Mouse (Mus musculus): ENCODE results near the gene Nop14. TPM values are rescaled to one million over a fixed set of nuclear protein-coding genes. Genes with fewer than 3 reads are reported as not detected.
"Not testable (repeated sequence)": the region's sequence is repeated elsewhere in the genome, so short reads cannot be mapped to it uniquely, and the experiment has no call there.

Gene Nop14
- polyA plus RNA-seq, 1 experiment from 2014 or later: 17.6 TPM

GRCm38 (mm10) chr5:34592666-34593065 is 67.3 kb downstream of the Nop14 start:
- WGBS: 85% methylated on average over 6 of the region's 6 CpGs
- no peak for ATAC-seq (replicated peaks; ENCODE audit: extremely low read depth, insufficient read depth, low FRiP score)
- H3K27ac ChIP-seq (ENCODE audit: low read length): no peak overlapping the region

DNA sequence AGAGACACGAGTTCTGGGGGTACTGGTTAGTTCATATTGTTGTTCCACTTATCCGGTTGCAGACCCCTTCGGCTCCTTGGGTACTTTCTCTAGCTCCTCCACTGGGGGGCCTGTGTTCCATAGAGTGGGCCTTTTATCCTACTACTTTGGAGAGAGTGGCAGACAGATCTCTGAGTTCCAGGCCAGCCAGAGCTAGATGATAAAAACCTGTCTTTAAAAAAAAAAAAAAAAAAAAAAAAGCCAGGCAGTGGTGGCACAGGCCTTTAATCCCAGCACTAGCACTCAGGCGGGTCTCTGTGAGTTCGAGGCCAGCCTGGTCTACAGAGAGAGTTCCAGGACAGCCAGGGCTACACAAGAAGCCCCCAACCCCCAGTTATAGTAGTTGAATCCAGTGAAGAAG is 67.7 kb downstream of the Nop14 start:
- H3K9ac ChIP-seq (ENCODE audit: low read length); H3K9me3 ChIP-seq (replicated peaks; ENCODE audit: control insufficient read depth, low read length); H3K4me1 ChIP-seq (ENCODE audit: control insufficient read depth, insufficient read depth, low read length); ATAC-seq (replicated peaks; ENCODE audit: extremely low read depth, insufficient read depth, low FRiP score); H3K27ac ChIP-seq (ENCODE audit: low read length); H3K36me3 ChIP-seq (ENCODE audit: control insufficient read depth, insufficient read depth); H3K4me3 ChIP-seq (ENCODE audit: low read length); H3K4me2 ChIP-seq (ENCODE audit: low read depth, low read length); H3K27me3 ChIP-seq (ENCODE audit: control insufficient read depth, insufficient read depth, low read length): not testable (repeated sequence)
- WGBS: 95% methylated on average over 5 of the region's 5 CpGs

More at GRCm38 (mm10) chr5:34592666-34593065, 67.3 kb downstream of the Nop14 start:
- H3K9me3 ChIP-seq (replicated peaks; ENCODE audit: control insufficient read depth, low read length): no peaks in the 10 kb centered on the region
- H3K4me2 ChIP-seq (ENCODE audit: low read depth, low read length): no peak overlapping the region
- H3K4me1 ChIP-seq (ENCODE audit: control insufficient read depth, insufficient read depth, low read length): peaks cover 2% of the 10 kb centered on the region
- H3K4me3 ChIP-seq (ENCODE audit: low read length): no peak overlapping the region
- H3K27me3 ChIP-seq (ENCODE audit: control insufficient read depth, insufficient read depth, low read length): no peaks in the 10 kb centered on the region
- H3K36me3 ChIP-seq (ENCODE audit: control insufficient read depth, insufficient read depth): no peaks in the 10 kb centered on the region
- no peak overlapping the region for H3K9ac ChIP-seq (ENCODE audit: low read length)

GRCm38 (mm10) chr5:34591388-34592004 is 68.5 kb downstream of the Nop14 start:
- no peak for ATAC-seq (replicated peaks; ENCODE audit: extremely low read depth, insufficient read depth, low FRiP score)
- no peaks in the 10 kb centered on the region for H3K27me3 ChIP-seq (ENCODE audit: control insufficient read depth, insufficient read depth, low read length)
- no peak overlapping the region for H3K4me2 ChIP-seq (ENCODE audit: low read depth, low read length)
- H3K9ac ChIP-seq (ENCODE audit: low read length): no peak overlapping the region
- H3K36me3 ChIP-seq (ENCODE audit: control insufficient read depth, insufficient read depth): no peaks in the 10 kb centered on the region
- no peaks in the 10 kb centered on the region for H3K9me3 ChIP-seq (replicated peaks; ENCODE audit: control insufficient read depth, low read length)
- H3K27ac ChIP-seq (ENCODE audit: low read length): no peak overlapping the region
- 76% methylated on average over 5 of the region's 5 CpGs for WGBS
- no peak overlapping the region for H3K4me3 ChIP-seq (ENCODE audit: low read length)
- H3K4me1 ChIP-seq (ENCODE audit: control insufficient read depth, insufficient read depth, low read length): peaks cover 5% of the 10 kb centered on the region

DNA sequence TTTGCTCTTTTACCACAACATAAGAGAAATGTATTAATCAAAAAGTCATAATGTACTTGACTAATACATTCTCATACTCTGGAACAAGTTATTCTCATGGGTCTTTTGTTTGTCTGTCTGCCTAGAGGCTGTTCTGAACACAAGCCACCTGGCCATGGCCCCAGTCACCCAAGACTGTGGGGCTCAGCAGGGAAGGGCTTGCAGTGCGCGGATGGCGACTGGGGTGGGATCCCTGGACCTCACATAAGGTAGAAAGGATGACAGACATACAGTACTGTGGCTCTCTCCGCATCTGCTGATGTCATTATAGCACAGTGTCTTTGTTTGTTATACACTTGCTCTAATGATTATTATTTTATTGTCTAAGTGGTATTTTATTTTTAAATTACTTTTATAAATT is 69.2 kb downstream of the Nop14 start:
- no peaks in the 10 kb centered on the region for H3K36me3 ChIP-seq (ENCODE audit: control insufficient read depth, insufficient read depth)
- H3K4me1 ChIP-seq (ENCODE audit: control insufficient read depth, insufficient read depth, low read length): peaks cover 5% of the 10 kb centered on the region
- no peak overlapping the region for H3K4me2 ChIP-seq (ENCODE audit: low read depth, low read length)
- no peaks in the 10 kb centered on the region for H3K9me3 ChIP-seq (replicated peaks; ENCODE audit: control insufficient read depth, low read length)
- H3K9ac ChIP-seq (ENCODE audit: low read length): no peak overlapping the region
- 78% methylated on average over 4 of the region's 4 CpGs for WGBS
- ATAC-seq (replicated peaks; ENCODE audit: extremely low read depth, insufficient read depth, low FRiP score): no peak; the same call in 1 of the 2 replicates
- H3K27me3 ChIP-seq (ENCODE audit: control insufficient read depth, insufficient read depth, low read length): no peaks in the 10 kb centered on the region
- no peak overlapping the region for H3K4me3 ChIP-seq (ENCODE audit: low read length)
- H3K27ac ChIP-seq (ENCODE audit: low read length): no peak overlapping the region

DNA sequence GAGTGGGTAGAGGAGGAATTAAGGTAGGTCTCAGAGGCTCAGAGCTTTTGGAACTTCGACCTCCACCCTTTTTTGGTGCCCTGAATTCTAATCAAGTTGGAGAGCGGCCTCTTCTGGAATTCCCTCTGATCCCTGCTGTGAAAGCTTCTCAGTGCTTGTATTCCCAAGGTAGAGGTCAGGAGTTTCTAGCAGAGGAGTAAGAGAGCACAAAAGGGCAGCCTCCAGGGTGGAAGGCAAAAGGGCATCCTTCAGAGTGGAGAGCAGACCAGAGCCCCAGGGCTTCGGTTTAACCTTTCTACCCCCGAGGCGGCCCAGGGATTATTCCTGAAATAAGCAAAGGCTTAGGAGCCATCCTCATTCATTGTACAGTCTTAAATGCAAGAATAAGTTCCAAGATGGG is 69.9 kb downstream of the Nop14 start:
- no peak for ATAC-seq (replicated peaks; ENCODE audit: extremely low read depth, insufficient read depth, low FRiP score)

More for the DNA sequence above, 69.9 kb downstream of the Nop14 start:
- no peaks in the 10 kb centered on the region for H3K36me3 ChIP-seq (ENCODE audit: control insufficient read depth, insufficient read depth)
- no peaks in the 10 kb centered on the region for H3K9me3 ChIP-seq (replicated peaks; ENCODE audit: control insufficient read depth, low read length)
- H3K4me3 ChIP-seq (ENCODE audit: low read length): no peak overlapping the region
- H3K27me3 ChIP-seq (ENCODE audit: control insufficient read depth, insufficient read depth, low read length): no peaks in the 10 kb centered on the region
- 32% methylated on average over 5 of the region's 5 CpGs for WGBS
- no peak overlapping the region for H3K9ac ChIP-seq (ENCODE audit: low read length)
- no peak overlapping the region for H3K27ac ChIP-seq (ENCODE audit: low read length)
- no peak overlapping the region for H3K4me2 ChIP-seq (ENCODE audit: low read depth, low read length)
- H3K4me1 ChIP-seq (ENCODE audit: control insufficient read depth, insufficient read depth, low read length): peaks cover 5% of the 10 kb centered on the region

Other genes starting within 250 kb of the Nop14 start
- 18.2 and 19.5 TPM in 2 replicates for gene Tnip2, start 146.2 kb downstream of the Nop14 start, polyA plus RNA-seq (2015; fragmentation: Nextera tagmentation; extraction: Ambion mirVana)
- gene Sh3bp2, start 134.3 kb downstream of the Nop14 start, polyA plus RNA-seq (2015; fragmentation: Nextera tagmentation; extraction: Ambion mirVana): 3.9 and 4.6 TPM in 2 replicates
- 158 and 160 TPM in 2 replicates for gene Add1, start 86.5 kb downstream of the Nop14 start, polyA plus RNA-seq (2015; fragmentation: Nextera tagmentation; extraction: Ambion mirVana)
- 89.3 and 99.8 TPM in 2 replicates for gene Mfsd10, start 22.9 kb downstream of the Nop14 start, polyA plus RNA-seq (2015; fragmentation: Nextera tagmentation; extraction: Ambion mirVana)
- 2.2 and 2.5 TPM in 2 replicates for gene Grk4, start 231 bp upstream of the Nop14 start, polyA plus RNA-seq (2015; fragmentation: Nextera tagmentation; extraction: Ambion mirVana)
- gene Htt, start 101.6 kb upstream of the Nop14 start, polyA plus RNA-seq (2015; fragmentation: Nextera tagmentation; extraction: Ambion mirVana): 7.4 and 7.8 TPM in 2 replicates
- 0.30 and 0.69 TPM in 2 replicates for gene Msantd1, start 247.9 kb upstream of the Nop14 start, polyA plus RNA-seq (2015; fragmentation: Nextera tagmentation; extraction: Ambion mirVana)